Mouse (Mus musculus) layer of hippocampus, postnatal 14 days (tissue): ENCODE results near the gene Isoc2a. TPM values are rescaled to one million over a fixed set of nuclear protein-coding genes. Genes with fewer than 3 reads are reported as not detected.

Source experiments
- DNase-seq, 2 experiments: peaks; one replicate each; pipeline ENCODE4 v3.0.0; 2021 to 2022; ENCODE audit warnings: low spot score in 2 of 2, mixed read lengths in 1 of 2
- total RNA-seq, 2 experiments: library from RNA; stranded (reverse); gene quantifications; 2 replicates each; pipeline ENCODE4 v1.2.3; 2021

Gene Isoc2a
- total RNA-seq, 2 experiments from 2014 or later: 8.9 to 9.8 TPM

DNA sequence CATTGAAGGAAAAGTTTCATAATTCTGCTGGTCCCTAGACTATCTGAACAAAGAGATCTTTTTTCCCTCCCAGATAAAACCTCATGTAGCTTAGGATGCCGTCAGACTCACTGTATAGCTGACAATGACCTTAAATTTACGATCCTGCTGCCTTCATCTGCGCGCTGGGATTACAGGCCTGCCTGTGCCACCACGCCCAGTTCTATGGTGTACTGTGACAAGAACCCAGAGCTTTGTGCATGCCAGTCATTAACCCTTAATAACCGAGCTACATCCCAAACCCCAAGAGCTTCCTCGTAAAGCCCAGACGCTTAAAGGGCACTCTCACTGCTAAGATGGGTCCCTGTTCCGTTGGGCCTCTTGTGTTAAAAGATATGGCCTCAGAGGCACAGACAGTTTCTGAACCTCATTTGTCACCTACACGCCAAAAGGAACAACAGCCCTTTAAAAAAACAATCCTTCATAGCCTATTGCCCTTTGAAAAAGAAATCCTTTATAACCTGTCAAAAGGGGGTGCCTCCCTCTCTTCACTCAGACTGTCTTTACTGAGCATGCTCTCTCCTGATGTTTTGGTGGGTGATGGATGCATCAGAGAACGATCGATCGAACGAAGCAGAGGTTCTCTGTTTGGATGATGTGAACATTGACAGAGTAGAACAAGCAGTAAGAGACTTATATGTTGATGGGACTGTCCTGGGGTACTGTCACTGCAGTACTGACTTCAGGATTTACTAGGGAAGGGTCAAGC lies 38.9 kb downstream of the Isoc2a start:
- DNase-seq: peak; percentile 58 to 59

DNA sequence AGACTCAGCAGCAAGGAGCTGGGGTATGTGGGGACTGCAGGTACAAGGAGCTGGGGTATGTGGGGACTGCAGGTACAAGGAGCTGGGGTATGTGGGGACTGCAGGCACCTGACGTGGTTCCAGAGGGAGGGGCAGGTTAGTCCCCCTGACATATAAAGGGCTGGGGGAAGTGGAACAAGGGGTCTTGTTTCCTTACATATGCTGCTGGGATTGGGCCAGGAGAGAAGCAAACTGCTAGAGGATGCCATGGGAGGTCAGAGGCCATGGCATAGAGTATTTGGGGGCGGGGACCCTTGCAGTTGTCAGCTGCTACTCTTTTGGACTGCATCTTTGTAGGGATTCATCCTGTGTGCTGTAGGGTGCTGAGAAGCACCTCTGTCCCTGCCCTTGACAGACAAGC lies 40.5 kb downstream of the Isoc2a start:
- DNase-seq: no peak

DNA sequence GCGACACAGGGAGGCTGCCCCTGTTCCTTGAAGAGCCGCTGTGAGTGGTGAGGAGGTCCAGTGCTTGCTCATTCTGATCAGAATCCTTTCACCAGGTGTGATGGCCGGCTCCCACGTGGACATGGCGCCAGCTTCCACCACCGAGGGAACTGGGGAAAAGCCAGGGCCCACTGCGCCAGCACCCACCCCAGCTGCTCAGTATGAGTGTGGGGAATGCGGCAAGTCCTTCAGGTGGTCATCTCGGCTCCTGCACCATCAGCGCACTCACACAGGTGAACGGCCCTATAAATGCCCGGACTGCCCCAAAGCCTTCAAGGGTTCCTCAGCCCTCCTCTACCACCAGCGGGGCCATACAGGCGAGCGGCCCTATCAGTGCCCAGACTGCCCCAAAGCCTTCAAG lies 41.7 kb downstream of the Isoc2a start:
- DNase-seq: no peak

DNA sequence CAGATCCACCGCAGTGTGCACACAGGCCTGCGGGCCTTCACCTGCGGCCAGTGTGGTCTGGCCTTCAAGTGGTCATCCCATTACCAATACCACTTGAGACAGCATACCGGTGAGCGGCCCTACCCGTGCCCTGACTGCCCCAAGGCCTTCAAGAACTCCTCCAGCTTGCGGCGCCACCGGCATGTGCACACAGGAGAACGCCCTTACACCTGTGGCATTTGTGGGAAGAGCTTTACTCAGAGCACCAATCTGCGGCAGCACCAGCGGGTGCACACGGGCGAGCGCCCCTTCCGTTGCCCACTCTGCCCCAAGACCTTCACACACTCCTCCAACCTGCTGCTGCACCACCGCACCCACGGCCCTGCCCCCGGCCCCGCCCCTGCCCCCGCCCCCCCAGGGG lies 42.1 kb downstream of the Isoc2a start:
- DNase-seq: no peak

DNA sequence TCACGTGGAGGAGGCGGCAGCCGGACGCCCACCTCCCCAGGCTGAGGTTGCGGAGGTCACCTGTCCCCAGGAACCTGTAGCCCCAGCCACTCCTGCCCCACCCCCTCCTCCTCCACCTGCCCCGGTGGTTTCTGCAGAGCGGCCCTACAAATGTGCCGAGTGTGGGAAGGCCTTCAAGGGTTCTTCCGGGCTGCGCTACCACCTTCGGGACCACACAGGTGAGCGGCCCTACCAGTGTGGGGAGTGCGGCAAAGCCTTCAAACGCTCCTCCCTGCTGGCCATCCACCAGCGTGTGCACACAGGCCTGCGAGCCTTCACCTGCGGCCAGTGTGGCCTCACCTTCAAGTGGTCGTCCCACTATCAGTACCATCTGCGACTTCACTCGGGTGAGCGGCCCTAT lies 43.0 kb downstream of the Isoc2a start:
- no peak for DNase-seq

DNA sequence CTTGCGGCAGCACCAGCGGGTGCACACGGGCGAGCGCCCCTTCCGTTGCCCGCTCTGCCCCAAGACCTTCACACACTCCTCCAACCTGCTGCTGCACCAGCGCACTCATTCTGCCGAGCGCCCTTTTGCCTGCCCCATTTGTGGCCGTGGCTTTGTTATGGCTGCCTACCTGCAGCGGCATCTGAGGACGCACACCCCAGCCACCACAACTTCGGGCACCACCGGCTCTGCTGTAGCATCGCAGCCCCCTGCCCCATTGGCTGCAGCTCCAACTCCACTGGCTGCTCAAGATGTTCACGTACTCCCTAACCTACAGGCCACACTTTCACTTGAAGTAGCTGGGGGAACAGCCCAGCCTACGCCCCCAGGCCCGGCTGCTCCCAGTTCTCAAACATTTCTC lies 43.5 kb downstream of the Isoc2a start:
- DNase-seq: no peak

DNA sequence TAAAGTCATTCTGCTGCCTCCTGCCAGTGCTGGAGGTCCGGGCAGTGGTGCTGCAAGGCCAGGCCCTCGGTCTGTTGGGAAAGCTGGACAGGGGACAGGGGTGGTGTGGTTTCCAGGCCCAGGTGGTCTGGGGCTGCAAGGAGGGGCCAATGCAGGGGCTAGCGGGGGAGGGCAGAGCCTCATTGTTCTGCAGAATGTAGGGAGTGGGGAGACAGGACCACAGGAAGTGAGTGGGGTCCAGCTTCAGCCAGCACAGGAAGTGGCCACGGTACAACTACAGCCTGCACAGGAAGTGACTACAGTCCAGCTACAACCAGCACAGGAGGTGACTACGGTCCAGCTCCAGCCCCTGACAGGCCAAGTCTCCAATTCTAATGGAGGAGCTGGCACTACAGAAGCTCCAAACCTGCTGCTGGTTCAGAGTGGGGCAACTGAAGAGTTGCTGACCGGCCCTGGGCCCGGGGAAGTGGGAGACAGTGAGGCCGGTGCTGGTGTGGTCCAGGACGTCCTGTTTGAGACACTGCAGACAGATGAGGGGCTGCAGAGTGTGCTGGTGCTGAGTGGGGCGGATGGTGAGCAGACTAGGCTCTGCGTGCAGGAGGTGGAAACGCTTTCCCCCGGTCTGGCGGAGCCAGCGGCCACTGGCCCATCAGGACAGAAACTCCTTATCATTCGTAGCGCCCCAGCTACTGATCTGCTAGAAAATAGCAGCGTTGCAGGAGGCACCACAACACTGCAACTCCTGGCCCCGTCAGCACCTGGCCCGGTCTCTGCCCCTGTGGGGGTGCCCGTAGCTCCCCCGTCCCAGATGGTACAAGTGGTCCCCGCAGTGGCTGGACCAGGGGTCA lies 44.2 kb downstream of the Isoc2a start:
- no peak for DNase-seq

DNA sequence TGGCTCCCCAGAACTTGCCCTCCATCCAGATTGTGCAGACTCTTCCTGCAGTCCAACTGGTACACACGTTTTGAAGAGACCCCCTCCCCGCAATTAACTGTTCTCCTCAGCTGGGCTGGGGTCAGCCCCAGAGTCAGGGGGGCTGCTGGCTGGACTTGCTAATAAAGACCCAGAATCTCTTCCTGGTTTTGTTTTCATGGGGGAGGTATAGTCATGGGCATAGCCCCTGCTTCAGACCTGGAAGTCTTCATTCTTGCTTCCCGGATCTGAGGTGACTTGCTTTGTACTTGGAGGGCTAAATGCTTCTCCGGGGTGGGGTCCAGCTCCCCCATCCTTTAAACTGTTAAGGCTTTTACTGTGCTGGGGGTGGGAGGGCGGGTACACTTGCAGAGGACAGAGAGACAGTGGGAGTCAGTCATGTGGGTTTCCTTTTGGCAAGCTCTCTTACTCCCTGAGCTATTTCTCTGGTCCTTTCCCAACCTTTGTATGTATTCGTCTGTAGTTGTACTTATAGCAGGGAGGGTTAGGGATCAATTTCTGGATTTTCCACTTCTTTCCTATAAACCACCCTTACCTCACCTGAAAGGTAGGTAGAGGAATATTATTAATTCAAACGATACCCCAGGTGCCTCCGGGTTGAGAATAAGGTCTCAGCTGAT lies 45.0 kb downstream of the Isoc2a start, which contains the start of gene Nat14:
Nat14 (plus strand) TSS at position 205 of the 659 bp plus-strand sequence.
- no peak for DNase-seq

DNA sequence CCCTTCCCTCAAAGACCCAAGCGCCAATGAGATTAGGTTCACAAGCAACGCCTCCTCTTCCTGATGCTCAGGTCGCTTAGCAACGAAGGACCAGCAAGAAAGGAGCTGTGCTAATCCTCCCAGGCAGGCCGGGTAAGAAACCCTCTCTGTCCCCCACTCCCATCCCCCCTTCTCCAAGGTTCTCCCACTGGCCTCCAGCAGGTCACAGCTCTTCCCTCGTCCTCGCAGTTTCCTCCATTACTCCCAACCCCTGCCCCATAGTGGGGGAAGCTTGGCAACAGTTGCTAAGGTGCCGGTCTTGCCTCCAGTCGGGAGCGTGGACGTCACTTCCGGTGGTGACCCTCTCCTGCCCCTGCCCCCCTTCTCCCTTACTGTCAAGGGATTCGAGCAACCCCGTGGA lies 45.6 kb downstream of the Isoc2a start:
- peak; percentile 89 to 90 for DNase-seq

DNA sequence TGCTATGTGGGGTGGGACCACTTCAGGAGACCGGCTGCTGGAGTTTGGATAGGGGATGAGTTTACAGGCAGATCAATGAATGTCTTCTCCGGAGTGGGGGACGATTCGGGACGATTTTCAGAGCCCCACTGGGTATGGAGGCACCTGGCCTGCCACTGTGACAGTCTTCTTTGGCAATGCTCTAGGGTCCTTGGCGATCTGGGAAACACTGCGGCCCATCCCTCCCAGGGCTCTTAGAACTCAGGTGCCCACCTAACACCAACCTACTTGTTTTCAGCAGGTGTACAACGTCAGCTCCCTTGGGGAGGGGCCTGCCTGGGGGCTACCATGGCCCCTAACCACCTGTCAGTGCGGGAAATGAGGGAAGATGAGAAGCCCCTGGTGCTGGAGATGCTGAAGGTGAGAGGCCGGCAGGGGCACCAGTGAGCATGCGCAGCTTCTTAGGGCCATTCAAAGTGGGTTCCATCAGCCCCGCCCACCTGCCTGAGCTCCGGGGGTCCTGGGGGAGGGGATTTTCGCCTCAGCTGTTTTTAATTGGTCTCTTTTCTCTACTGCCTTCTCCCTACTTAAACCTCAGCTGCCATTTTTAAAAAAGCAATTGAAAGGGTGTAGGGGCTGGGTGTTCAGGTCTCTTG lies 46.1 kb downstream of the Isoc2a start:
- DNase-seq: peak; percentile 81 to 90

DNA sequence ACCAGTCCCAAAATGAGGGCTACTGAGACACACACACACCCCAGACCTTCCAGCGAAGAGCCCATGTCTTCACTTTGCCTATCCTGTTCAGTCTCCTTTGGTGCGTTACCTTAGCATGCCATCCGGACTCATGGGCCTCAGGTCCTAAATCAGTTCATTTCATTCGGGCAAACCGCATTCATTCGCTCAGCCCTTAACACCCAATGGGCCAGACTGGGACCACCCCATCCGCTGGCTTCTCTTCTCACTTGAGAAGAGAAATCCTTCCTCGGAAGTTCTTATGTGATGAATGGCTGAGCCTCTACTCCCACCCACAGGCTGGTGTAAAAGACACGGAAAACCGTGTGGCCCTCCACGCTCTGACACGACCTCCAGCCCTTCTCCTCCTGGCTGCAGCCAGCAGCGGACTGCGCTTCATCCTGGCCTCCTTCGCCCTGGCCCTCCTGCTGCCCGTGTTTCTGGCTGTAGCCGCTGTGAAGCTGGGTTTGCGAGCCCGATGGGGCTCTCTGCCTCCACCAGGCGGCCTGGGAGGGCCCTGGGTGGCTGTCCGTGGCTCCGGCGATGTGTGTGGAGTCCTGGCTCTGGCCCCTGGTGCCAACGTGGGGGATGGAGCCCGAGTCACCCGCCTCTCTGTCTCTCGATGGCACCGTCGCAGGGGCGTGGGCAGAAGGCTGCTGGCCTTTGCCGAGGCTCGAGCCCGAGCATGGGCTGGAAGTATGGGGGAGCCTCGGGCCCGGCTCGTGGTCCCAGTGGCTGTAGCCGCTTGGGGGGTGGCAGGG lies 46.8 kb downstream of the Isoc2a start:
- peak; percentile 60 to 65 for DNase-seq

DNA sequence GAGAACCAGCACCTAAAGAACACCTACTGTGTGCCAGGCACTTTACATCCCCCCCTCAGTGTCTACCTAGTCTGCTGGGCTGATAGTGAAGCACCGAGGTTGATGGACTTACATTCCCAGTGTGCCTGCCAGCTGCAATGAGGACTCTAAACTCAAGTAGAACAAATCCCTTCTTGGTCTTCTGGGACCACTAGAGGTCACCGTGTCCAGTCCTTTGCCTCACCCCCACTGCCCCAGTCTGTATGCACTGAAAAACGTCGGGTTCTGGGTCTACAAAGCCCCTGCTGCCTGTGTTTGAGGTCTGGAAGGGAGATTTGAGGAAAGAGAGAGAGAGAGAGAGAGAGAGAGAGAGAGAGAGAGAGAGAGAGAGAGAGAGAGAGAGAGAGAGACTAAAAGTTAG lies 47.5 kb downstream of the Isoc2a start:
- DNase-seq: no peak

DNA sequence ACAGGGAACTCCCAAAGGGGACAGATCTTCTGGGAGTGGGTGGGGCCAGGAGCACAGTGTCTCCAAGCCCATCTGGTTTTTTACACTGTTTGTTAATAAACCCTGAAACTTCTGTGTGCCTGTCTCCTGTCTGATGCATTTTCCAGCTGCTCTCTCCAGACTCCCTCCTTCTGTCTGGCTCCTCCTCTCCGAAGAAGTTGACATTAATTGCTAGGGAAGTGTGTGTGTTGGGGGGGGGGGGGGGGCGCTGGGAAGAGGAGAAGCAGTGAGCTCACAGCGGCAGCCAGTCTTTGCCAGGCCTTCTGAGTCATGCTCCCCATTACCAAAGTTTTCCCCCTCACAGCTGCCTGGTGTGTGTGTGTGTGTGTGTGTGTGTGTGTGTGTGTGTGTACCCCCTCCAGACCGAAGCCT lies 47.9 kb downstream of the Isoc2a start:
- DNase-seq: peak in 1 of 2 experiments; percentile 59

DNA sequence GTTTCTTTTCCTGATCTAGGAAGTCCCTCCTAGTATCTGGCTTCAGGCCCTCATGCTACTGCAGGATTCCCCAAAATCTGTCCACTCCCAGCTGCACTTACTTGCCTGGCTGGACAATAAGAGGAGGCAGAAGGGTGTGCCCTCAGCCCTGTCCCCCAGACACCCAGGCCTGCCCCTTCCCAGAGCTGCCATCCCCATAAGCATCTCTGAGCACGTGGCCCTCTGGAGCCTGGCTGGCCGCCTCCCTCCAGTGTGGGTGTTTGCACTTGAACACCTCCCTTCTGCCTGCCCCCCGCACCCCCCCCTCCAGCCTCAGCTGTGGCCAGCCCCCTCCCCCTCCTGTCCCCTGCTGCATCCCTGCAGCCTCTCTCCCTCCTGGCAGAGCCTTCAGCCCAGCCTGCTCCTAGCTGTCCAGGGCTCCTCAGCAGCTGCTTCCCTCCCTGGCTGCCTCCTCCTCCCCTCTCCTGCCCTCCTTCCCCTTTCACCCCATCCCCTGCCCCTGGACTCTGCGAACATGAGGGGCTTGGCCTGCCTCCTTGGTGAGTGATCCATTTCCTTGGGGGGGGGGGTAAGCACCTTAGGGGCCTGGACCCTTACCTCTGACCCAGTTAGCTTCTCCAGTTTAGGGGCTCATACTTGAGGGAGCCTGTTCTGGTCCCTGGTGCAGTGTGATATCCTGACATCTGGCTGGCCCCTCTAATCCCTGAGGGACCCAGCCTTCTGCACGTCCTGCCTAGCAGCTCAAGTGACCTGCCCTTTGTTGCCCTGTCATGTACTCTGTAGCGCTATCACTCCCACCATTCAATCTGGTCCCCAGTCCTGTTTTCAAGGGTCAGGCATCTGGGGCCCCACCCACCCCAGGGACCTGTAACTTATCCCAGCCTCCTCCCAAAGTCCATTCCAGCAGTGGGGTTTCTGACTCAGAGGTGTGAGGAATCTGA lies 48.8 kb downstream of the Isoc2a start, which contains the start of gene Ssc5d:
Ssc5d (plus strand) TSS at position 345 of the 941 bp plus-strand sequence.
- DNase-seq: no peak

DNA sequence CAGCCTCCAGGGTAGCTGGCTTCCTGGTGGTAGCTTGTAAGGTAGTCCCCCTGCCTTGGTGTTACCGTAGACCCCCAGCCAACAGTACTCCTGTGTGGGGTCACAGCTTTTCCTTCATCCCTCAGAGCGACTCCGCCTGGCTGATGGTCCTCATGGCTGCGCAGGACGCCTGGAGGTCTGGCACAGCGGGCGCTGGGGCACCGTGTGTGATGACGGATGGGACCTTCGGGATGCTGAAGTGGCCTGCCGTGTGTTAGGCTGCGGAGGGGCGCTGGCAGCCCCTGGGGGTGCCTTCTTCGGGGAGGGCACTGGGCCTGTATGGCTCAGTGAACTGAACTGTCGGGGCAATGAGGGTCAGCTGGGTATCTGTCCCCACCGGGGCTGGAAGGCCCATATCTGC lies 49.9 kb downstream of the Isoc2a start:
- DNase-seq: no peak

DNA sequence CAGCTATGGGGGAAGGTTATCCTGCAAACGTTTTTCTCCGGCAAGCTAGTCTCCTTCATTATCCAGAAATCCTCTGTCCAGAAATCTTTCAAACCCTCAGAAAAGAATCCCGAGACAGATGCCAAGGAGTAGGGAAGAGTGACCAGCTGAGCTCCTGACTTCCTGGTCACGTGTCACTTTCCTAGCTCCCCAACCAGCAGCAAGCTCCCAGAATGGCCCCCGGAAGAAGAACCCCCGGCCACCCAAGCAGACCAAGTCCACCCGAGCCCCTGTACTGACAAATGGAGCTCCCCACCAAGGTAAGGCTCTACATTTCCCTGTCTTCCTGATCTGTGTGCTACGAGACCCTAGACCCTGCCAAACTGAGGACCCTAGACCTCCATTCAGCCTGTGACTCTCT lies 50.8 kb downstream of the Isoc2a start:
- DNase-seq: no peak

DNA sequence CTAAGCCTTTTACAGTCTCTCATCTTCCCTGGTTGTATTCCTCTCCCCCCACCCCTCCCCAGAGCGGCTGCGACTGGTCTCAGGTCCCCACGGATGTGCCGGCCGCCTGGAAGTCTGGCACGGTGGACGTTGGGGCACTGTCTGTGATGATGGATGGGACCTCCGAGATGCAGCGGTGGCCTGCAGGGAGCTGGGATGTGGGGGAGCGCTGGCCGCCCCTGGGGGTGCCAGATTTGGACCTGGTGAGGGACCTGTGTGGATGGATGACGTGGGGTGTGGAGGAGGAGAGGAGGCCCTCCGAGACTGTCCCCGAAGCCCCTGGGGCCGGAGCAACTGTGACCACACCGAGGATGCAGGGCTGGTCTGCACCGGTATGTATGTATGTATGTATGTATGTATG lies 51.4 kb downstream of the Isoc2a start:
- DNase-seq: no peak

DNA sequence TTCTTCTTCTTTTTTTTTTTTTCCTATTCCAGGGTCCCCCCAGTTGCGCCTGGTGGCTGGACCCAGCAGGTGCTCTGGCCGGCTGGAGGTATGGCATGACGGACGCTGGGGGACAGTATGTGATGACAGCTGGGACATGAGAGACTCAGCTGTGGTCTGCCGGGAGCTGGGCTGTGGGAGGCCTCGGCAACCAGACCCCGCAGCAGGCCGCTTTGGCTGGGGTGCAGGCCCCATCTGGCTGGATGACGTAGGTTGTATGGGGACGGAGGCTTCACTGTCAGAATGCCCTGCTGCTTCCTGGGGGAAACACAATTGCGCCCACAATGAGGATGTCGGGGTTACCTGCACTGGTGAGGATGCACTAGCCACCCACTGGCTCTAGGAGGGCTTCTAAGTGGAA lies 56.1 kb downstream of the Isoc2a start:
- DNase-seq: no peak

DNA sequence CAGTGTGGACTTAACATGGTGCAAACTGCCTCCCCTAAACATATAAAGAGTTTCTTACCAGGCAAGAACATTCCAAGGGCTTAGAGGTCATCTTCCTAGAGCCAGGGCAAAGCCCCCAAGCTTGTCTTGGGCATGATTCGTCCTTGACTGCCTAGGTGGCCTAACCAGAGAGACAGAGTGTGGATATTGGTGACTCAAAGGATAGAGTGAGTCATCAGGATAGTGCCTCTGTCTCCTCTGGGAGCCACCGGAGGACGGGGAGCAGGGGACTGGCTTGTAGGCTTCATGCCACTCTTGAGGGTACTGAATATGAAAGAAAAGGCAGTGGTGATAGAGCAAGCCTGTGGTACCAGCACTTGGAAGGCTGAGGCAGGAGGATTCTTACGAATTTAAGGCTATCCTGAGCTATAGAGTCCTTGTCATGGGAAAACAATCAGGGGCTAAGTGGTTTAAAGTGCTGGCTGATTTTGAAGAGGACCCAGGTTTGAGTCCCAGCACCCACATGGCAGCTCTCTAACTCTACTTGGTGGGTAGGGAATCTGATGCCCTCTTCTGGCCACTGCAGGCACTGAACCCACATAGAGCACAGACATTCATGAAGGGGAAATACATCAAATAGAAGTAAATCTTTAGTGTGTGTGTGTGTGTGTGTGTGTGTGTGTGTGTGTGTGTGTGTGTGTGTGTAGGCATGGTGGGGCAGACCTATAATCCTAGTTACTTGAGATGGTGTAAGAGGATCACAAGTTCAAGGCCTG lies 57.4 kb downstream of the Isoc2a start:
- no peak for DNase-seq
